Mouse (Mus musculus): ENCODE results near the gene Sox5. TPM values are rescaled to one million over a fixed set of nuclear protein-coding genes. Genes with fewer than 3 reads are reported as not detected.

The Sox5 gene
- polyA plus RNA-seq, 1 experiment from 2014 or later, result 25.5 TPM

DNA sequence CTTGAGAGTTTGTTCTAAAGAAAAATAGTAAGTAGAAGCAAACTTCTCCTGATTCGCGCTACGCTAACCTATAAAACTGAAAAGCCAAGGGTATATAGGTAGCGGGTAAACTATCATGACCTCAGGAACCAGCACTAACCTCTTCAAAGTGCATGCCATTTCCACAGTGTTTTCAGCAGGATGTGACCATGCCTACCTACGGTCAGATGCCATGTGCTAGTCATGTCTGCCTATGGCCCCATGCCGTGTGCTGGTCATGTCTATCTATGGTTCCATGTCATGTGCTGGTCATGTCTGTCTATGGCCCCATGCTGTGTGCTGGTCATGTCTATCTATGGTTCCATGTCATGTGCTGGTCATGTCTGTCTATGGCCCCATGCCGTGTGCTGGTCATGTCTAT, 614.7 kb downstream of the Sox5 start:
- Histone ChIP-seq H3K27ac (no peak overlapping the region), H3K27me3 (replicated peaks) (no peaks in the 10 kb centered on the region), H3K4me2 (no peak overlapping the region), H3K4me1 (peaks cover 14% of the 10 kb centered on the region), H3K9me3 (no peaks in the 10 kb centered on the region), H3K9ac (no peak overlapping the region), H3K4me3 (replicated peaks) (no peak overlapping the region), H3K36me3 (no peaks in the 10 kb centered on the region)
- no peak for ATAC-seq (ENCODE audit: insufficient read depth, low FRiP score, low read depth)
- 95% methylated on average over 7 of the region's 7 CpGs for WGBS

GRCm38 (mm10) chr6:144166651-144167050, 615.1 kb downstream of the Sox5 start:
- Histone ChIP-seq H3K27me3 (replicated peaks) (no peaks in the 10 kb centered on the region), H3K27ac (peak overlapping the region; percentile 31; the same call in 1 of the 2 replicates), H3K9me3 (no peaks in the 10 kb centered on the region), H3K36me3 (no peaks in the 10 kb centered on the region), H3K4me1 (peaks cover 14% of the 10 kb centered on the region), H3K4me2 (no peak overlapping the region), H3K4me3 (replicated peaks) (no peak overlapping the region), H3K9ac (no peak overlapping the region)
- ATAC-seq (ENCODE audit: insufficient read depth, low FRiP score, low read depth), result no peak
- WGBS, result 78% methylated on average over 8 of the region's 8 CpGs

- H3K27ac ChIP-seq, result peak overlapping the region; percentile 31; the same call in 1 of the 2 replicates
- 0 out of 2 replicates have a peak, but pooled peaks have one; percentile 39 for ATAC-seq (ENCODE audit: insufficient read depth, low FRiP score, low read depth)
- no peaks in the 10 kb centered on the region for H3K27me3 ChIP-seq (replicated peaks)
- WGBS, result 17% methylated on average over 8 of the region's 8 CpGs
- H3K36me3 ChIP-seq, result no peaks in the 10 kb centered on the region
- H3K9me3 ChIP-seq, result no peaks in the 10 kb centered on the region
- H3K4me3 ChIP-seq (replicated peaks), result no peak overlapping the region
- no peak overlapping the region for H3K9ac ChIP-seq
- peaks cover 14% of the 10 kb centered on the region for H3K4me1 ChIP-seq
- H3K4me2 ChIP-seq, result no peak overlapping the region; the same call in 1 of the 2 replicates
These were observed 615.7 kb downstream of the Sox5 start for GRCm38 (mm10) chr6:144166104-144166503.

DNA sequence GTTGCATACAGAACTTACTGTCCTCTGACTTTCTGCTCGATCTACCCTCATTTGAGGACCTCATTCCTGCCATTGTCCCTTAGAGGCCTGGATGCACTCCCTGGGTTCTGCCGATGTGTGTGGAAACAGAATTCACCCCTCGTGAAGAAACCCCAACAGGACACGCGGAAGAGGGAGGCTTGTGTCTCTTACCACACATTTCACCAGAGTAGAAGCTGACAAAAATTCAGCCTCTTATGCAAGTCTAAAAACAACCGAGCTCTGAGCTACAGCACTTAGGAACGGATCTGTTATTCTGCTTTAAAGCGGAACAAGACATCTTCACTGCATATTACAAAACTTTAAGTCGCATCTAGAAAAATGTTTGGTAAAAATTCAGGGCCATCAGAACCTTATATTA, 618.3 kb downstream of the Sox5 start:
- Histone ChIP-seq H3K27ac (no peak overlapping the region), H3K4me2 (no peak overlapping the region), H3K27me3 (replicated peaks) (no peaks in the 10 kb centered on the region), H3K4me1 (peaks cover 9% of the 10 kb centered on the region), H3K4me3 (replicated peaks) (no peak overlapping the region), H3K9ac (no peak overlapping the region), H3K36me3 (no peaks in the 10 kb centered on the region), H3K9me3 (no peaks in the 10 kb centered on the region)
- no peak for ATAC-seq (ENCODE audit: insufficient read depth, low FRiP score, low read depth)
- WGBS, result 81% methylated on average over 9 of the region's 9 CpGs

- Histone ChIP-seq H3K27me3 (replicated peaks) (no peaks in the 10 kb centered on the region), H3K9me3 (no peaks in the 10 kb centered on the region), H3K9ac (no peak overlapping the region), H3K4me3 (replicated peaks) (no peak overlapping the region), H3K36me3 (no peaks in the 10 kb centered on the region), H3K4me2 (no peak overlapping the region), H3K4me1 (no peaks in the 10 kb centered on the region), H3K27ac (no peak overlapping the region)
- 92% methylated on average over 12 of the region's 12 CpGs for WGBS
- no peak for ATAC-seq (ENCODE audit: insufficient read depth, low FRiP score, low read depth)
These were observed 623.1 kb downstream of the Sox5 start for GRCm38 (mm10) chr6:144158637-144159036.

GRCm38 (mm10) chr6:144154892-144155424, 626.8 kb downstream of the Sox5 start:
- Histone ChIP-seq H3K4me1 (no peaks in the 10 kb centered on the region), H3K27ac (no peak overlapping the region), H3K9me3 (no peaks in the 10 kb centered on the region), H3K4me2 (no peak overlapping the region), H3K36me3 (no peaks in the 10 kb centered on the region), H3K4me3 (replicated peaks) (no peak overlapping the region), H3K9ac (no peak overlapping the region), H3K27me3 (replicated peaks) (no peaks in the 10 kb centered on the region)
- WGBS, result 69% methylated on average over 9 of the region's 9 CpGs
- ATAC-seq (ENCODE audit: insufficient read depth, low FRiP score, low read depth), result no peak

GRCm38 (mm10) chr6:144151957-144152356, 629.8 kb downstream of the Sox5 start:
- no peaks in the 10 kb centered on the region for H3K4me1 ChIP-seq
- ATAC-seq (ENCODE audit: insufficient read depth, low FRiP score, low read depth), result no peak

DNA sequence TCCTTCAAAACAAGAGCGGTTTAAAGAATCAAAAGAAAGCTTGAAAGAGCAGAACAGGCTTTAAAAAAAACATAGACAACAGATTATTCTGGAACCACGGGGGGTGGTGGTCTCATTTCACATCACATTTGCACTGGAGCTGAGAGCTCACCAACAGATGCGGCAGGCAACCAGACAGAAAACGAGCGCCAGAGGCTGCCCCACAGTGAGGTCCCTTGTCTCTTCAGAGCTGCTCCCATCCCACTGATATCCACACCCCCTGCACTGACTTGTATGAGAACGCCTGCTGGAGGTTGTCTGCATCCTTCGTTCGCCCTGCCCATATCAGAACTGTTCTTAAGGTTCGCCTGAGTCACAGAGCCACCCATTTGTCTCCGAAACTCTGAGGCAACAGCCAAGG, 630.7 kb downstream of the Sox5 start:
- no peaks in the 10 kb centered on the region for H3K27me3 ChIP-seq (replicated peaks)
- no peak overlapping the region for H3K27ac ChIP-seq
- no peaks in the 10 kb centered on the region for H3K36me3 ChIP-seq
- no peak for ATAC-seq (ENCODE audit: insufficient read depth, low FRiP score, low read depth)
- WGBS, result 73% methylated on average over 10 of the region's 10 CpGs
- H3K9me3 ChIP-seq, result no peaks in the 10 kb centered on the region
- no peak overlapping the region for H3K4me3 ChIP-seq (replicated peaks)
- no peaks in the 10 kb centered on the region for H3K4me1 ChIP-seq
- no peak overlapping the region for H3K9ac ChIP-seq
- H3K4me2 ChIP-seq, result no peak overlapping the region

More at GRCm38 (mm10) chr6:144151957-144152356, 629.8 kb downstream of the Sox5 start:
- Histone ChIP-seq H3K4me2 (no peak overlapping the region), H3K27ac (no peak overlapping the region), H3K4me3 (replicated peaks) (no peak overlapping the region), H3K27me3 (replicated peaks) (no peaks in the 10 kb centered on the region), H3K36me3 (no peaks in the 10 kb centered on the region), H3K9me3 (no peaks in the 10 kb centered on the region), H3K9ac (no peak overlapping the region)
- 40% methylated on average over 3 of the region's 3 CpGs for WGBS

DNA sequence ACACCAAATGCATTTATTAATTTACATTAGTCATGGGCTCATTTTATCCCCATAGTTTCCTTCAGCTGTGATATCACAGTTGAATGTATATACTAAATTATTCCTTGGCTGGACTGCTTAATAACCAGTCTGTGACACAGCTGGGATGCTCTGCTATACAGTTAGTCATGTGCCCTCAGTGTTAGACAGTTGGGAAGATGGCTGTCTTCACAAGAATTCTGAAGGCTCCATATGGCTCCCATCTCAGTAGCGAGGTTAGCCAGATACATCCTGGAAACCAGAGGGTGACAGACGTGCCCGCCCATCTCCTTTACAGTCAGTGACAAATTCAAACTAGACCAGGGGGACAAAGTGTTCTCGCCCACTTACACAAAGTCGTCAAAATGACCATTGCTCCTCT, 644.4 kb downstream of the Sox5 start:
- Histone ChIP-seq H3K4me2 (no peak overlapping the region), H3K9me3 (no peaks in the 10 kb centered on the region), H3K36me3 (no peaks in the 10 kb centered on the region), H3K9ac (no peak overlapping the region), H3K27ac (no peak overlapping the region), H3K27me3 (replicated peaks) (no peaks in the 10 kb centered on the region), H3K4me3 (replicated peaks) (no peak overlapping the region), H3K4me1 (no peaks in the 10 kb centered on the region)
- WGBS, result 70% methylated on average over 5 of the region's 5 CpGs
- no peak for ATAC-seq (ENCODE audit: insufficient read depth, low FRiP score, low read depth)

GRCm38 (mm10) chr6:144136894-144137293, 644.9 kb downstream of the Sox5 start:
- H3K4me2 ChIP-seq, result no peak overlapping the region
- H3K4me3 ChIP-seq (replicated peaks), result no peak overlapping the region
- H3K9ac ChIP-seq, result no peak overlapping the region
- H3K27me3 ChIP-seq (replicated peaks), result no peaks in the 10 kb centered on the region
- no peak overlapping the region for H3K27ac ChIP-seq
- H3K36me3 ChIP-seq, result no peaks in the 10 kb centered on the region
- H3K4me1 ChIP-seq, result no peaks in the 10 kb centered on the region
- ATAC-seq (ENCODE audit: insufficient read depth, low FRiP score, low read depth), result no peak
- no peaks in the 10 kb centered on the region for H3K9me3 ChIP-seq
- WGBS, result 87% methylated on average over 4 of the region's 4 CpGs

- Histone ChIP-seq H3K4me3 (replicated peaks) (no peak overlapping the region), H3K27ac (no peak overlapping the region), H3K36me3 (no peaks in the 10 kb centered on the region), H3K4me2 (no peak overlapping the region), H3K9ac (no peak overlapping the region), H3K9me3 (no peaks in the 10 kb centered on the region), H3K4me1 (no peaks in the 10 kb centered on the region), H3K27me3 (replicated peaks) (no peaks in the 10 kb centered on the region)
- WGBS, result 91% methylated on average over 12 of the region's 12 CpGs
- ATAC-seq (ENCODE audit: insufficient read depth, low FRiP score, low read depth), result no peak
These were observed 651.9 kb downstream of the Sox5 start for GRCm38 (mm10) chr6:144129927-144130326.

DNA sequence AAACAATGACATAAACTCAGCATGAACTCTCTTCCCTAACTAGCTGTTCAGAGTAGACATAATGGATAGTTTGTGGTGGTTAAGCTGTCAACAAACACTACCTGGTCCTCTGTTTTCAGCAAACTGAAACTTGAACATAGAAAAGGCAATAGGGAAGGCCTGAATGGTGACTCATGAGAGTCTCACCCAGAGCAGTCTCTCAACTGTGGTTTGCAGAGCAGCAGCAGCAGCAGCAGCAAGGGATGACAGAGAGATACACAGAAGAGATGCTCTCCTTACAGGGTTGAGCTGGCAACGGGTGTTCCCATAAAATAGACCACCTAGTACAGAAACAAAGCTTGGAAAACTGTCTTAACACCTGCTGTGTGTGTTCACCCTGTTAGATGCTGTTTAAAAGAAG, 661.8 kb downstream of the Sox5 start:
- Histone ChIP-seq H3K9ac (no peak overlapping the region), H3K27ac (no peak overlapping the region), H3K9me3 (no peaks in the 10 kb centered on the region), H3K36me3 (no peaks in the 10 kb centered on the region), H3K4me1 (no peaks in the 10 kb centered on the region), H3K27me3 (replicated peaks) (no peaks in the 10 kb centered on the region), H3K4me3 (replicated peaks) (no peak overlapping the region), H3K4me2 (no peak overlapping the region)
- WGBS, result 74% methylated on average over 1 of the region's 1 CpGs
- no peak for ATAC-seq (ENCODE audit: insufficient read depth, low FRiP score, low read depth)

DNA sequence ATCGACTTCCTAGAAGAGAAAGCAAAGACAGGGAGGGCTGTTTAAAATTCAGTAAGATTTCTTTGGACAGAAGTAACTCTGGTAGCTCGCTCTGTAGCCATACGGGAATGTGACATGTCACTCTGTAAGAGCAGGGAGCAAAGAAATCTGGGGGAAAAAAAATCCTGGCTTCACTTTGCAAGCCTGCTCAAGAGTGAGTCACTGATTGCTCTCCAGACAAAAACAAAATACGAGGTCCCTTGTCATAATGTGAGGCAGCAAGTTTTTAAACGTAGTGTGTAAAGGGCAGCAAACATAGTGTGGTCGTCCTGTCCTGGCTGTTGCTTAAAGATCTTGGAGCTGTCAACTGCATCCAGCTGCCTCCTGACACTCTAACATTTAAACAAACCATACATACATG, 665.1 kb downstream of the Sox5 start:
- Histone ChIP-seq H3K9me3 (no peaks in the 10 kb centered on the region), H3K4me1 (no peaks in the 10 kb centered on the region), H3K27me3 (replicated peaks) (no peaks in the 10 kb centered on the region), H3K4me3 (replicated peaks) (no peak overlapping the region), H3K36me3 (no peaks in the 10 kb centered on the region), H3K4me2 (no peak overlapping the region), H3K9ac (no peak overlapping the region), H3K27ac (no peak overlapping the region)
- WGBS, result 56% methylated on average over 6 of the region's 6 CpGs
- no peak for ATAC-seq (ENCODE audit: insufficient read depth, low FRiP score, low read depth)

Measured in stomach, embryonic 15.5 days (tissue).